Mouse (Mus musculus): ENCODE data around the gene Kras. TPM values are rescaled to one million over a fixed set of nuclear protein-coding genes. Genes with fewer than 3 reads are reported as not detected.

Kras gene
- 92.7 and 143 TPM in 2 replicates for total RNA-seq (2023)

GRCm38 (mm10) chr6:145250185-145250791, at the start of gene Kras:
Gene Kras (minus strand): TSS chr6:145250239.

GRCm38 (mm10) chr6:145210816-145211338, 39.2 kb downstream of the Kras start, which contains the start of the genes Casc1 and Etfrf1:
Gene Casc1 (minus strand): TSS chr6:145211005.
Gene Etfrf1 (plus strand): TSS chr6:145211134.

Other genes with a start within 250 kb of the Kras start
- 0.41 and 0.44 TPM in 2 replicates for gene Bcat1, start 174.1 kb downstream of the Kras start, total RNA-seq (2023)
- 152 and 178 TPM in 2 replicates for gene Lrmp, start 134.6 kb downstream of the Kras start, total RNA-seq (2023)
- gene Casc1, start 39.2 kb downstream of the Kras start, total RNA-seq (2023) = 0.61 and 1.2 TPM in 2 replicates
- 18.3 and 20.7 TPM in 2 replicates for gene Etfrf1, start 39.1 kb downstream of the Kras start, total RNA-seq (2023)